Mouse (Mus musculus) bone marrow, adult 2 months (tissue): Measurements from ENCODE around the gene Gabbr1.

ENCODE experiments used
- CTCF ChIP-seq: fragments of 200-500 bp; IDR thresholded peaks from 2 replicates; pipeline ENCODE4 v1.5.1; 2011; ENCODE audit warnings: low read length, control low read depth; ENCODE audit not compliant: control insufficient read depth, insufficient read depth
- POLR2A ChIP-seq: fragments of 200-500 bp; IDR thresholded peaks from 2 replicates; pipeline ENCODE4 v1.6.1; 2011; ENCODE audit warnings: low read depth, mild to moderate bottlenecking, control low read depth, low read length, borderline replicate concordance; ENCODE audit not compliant: control insufficient read depth

DNA sequence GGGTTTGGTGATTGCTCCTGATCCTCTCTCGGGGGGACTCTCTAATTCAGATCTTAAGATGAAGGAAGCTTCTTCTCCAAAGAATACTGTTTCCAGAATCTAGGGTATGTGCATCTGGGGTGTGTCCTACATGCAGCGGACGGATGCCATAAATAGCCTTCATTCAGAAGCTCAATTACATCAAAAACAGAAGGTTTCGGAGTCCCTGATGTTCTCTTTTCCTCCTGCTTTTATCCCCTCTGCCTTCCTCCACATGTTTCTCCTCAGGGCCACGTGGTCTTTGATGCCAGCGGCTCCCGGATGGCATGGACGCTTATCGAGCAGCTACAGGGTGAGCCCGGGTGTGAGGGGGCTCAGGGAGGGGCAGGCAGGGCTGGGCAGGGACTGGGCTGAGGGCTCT, 17.3 kb downstream of the Gabbr1 start:
- TF ChIP-seq CTCF (no peak), POLR2A (no peak)
